Mouse (Mus musculus) embryonic facial prominence, embryonic 10.5 days (tissue): ENCODE measurements around the gene Epas1. TPM values are rescaled to one million over a fixed set of nuclear protein-coding genes. Genes with fewer than 3 reads are reported as not detected.

ENCODE experiments used
- DNase-seq: peaks from one replicate; pipeline ENCODE4 v3.0.0-alpha.2; 2017; ENCODE audit warnings: low spot score
- H3K27ac ChIP-seq: fragments of 300-500 bp; sonication (generic); replicated peaks from 2 replicates; pipeline ENCODE4 v1.5.1; 2016; ENCODE audit warnings: mild to moderate bottlenecking
- H3K27me3 ChIP-seq: fragments of 300-500 bp; sonication (generic); replicated peaks from 2 replicates; pipeline ENCODE4 v1.6.1; 2016; ENCODE audit warnings: low read depth, mild to moderate bottlenecking; ENCODE audit not compliant: poor library complexity, severe bottlenecking
- H3K36me3 ChIP-seq: fragments of 300-500 bp; sonication (generic); replicated peaks from 2 replicates; pipeline ENCODE4 v1.6.1; 2016; ENCODE audit warnings: mild to moderate bottlenecking, moderate library complexity
- H3K4me1 ChIP-seq: fragments of 300-500 bp; sonication (generic); 2 replicates; pipeline ENCODE4 v1.6.1; 2016
- H3K4me3 ChIP-seq: fragments of 300-500 bp; sonication (generic); 2 replicates; pipeline ENCODE4 v1.5.1; 2016; ENCODE audit warnings: mild to moderate bottlenecking, moderate library complexity
- H3K9me3 ChIP-seq: fragments of 300-500 bp; sonication (generic); 2 replicates; pipeline ENCODE4 v1.6.1; 2016; ENCODE audit warnings: mild to moderate bottlenecking
- WGBS: fragments of 180-500 bp; shearing (Covaris S2); methylation state at CpG from one replicate; pipeline ENCODE4 v1.1.7; 2016; 5-methylcytosine and 5-hydroxymethylcytosine counted together
- polyA plus RNA-seq: library from polyadenylated mRNA; unstranded; fragments of >200 nt; fragmentation: Nextera tagmentation; extraction: Ambion mirVana; gene quantifications from 2 replicates; pipeline ENCODE4 v1.2.1, GENCODE M21; 2016

Epas1 gene
- polyA plus RNA-seq, 1 experiment from 2014 or later: 2.8 TPM

DNA sequence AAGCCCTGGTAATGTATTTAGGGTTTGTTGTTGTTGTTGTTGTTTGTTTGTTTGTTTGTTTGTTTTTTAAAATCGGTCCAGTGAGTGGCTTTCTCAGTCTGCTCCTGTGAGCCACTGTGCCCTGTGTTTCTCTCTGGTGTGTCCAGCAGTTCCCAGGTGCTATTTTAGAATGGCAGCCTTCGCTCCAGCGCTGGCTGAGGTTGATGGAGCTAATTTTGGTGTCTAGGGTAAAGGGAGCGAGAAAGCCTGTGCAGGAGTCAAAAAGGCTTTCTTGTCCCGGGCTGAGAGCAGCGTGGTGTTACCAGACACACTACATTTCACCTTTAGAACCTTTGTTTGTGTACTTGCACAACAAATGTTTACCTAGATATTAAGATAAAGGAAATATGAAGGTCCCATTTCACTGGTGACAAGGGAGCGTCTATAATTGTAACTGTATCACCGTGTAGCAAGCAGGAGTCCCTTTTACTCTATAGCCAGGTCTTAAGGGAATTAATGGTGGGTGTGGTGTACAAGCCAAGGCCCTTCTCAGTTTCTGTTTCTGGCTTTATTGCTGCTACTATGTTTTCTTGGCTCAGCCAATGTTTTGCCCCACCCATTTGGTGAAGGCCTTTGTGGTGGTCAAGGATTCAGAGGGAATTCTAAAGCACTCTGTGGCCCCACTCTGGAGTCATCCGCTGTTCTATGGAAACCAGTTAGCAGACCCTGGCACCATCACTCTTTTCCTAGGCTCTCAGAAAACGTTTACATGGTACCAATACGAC lies 9.2 kb downstream of the Epas1 start:
- Histone ChIP-seq H3K4me3 (no peak overlapping the region), H3K27ac (no peak overlapping the region), H3K4me1 (no peaks in the 10 kb centered on the region), H3K27me3 (peaks cover 6% of the 10 kb centered on the region), H3K9me3 (no peaks in the 10 kb centered on the region), H3K36me3 (no peaks in the 10 kb centered on the region)
- WGBS: 82% methylated on average over 11 of the region's 11 CpGs
- no peak for DNase-seq

DNA sequence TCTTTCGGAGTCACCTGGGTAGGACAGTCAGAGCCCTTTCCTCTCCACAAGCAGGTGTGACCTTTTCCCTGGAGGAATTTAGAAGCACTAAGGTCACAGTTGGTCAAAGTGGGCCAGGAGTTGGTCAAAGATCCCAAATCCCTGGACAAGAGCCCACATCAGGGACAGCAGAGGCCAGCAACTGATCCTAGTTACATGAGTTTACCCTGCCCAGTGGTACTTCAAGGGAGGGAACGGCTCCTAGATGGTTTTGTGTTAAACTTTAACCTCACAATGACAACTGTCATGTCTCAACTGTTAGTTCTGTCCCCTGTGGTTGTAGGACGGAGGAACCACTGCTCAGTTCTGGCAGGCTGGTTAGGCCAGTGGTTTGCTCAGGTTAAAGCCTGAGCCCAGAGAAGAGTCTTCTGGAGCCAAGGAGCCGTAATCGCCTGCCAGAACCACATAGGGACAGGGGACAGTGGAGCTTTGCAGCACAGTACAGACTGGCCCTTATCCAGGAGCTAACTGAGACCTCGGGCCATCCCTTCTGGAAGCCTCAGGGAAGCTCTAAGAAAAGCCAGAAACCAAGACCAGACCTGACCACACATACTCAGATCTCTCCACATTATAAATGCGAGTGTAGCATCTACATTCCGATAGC lies 12.4 kb downstream of the Epas1 start:
- DNase-seq: no peak
- H3K27ac ChIP-seq: no peak overlapping the region
- 90% methylated on average over 8 of the region's 8 CpGs for WGBS
- H3K4me1 ChIP-seq: peaks cover 16% of the 10 kb centered on the region
- H3K9me3 ChIP-seq: no peaks in the 10 kb centered on the region
- H3K36me3 ChIP-seq: no peaks in the 10 kb centered on the region
- no peak overlapping the region for H3K4me3 ChIP-seq
- H3K27me3 ChIP-seq: no peaks in the 10 kb centered on the region

DNA sequence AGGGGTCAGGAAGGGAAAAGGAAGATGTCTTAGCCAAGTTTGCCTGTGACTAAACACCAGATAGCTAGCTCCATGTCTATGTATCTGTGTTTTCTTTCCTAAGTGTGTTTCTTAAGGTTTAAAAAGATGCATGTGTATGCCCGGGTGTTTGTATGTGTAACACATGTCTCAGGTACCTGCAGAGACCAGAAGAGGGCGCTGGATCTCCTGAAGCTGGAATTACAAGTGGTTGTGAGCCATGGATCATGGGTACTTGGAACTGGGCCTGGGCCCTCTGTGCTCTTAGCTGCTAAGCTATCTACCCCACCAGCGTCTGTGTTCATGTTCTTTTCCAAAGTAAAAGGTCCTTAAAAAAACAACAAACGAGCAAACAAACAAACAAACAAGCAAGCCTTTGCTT lies 12.9 kb downstream of the Epas1 start:
- no peak for DNase-seq
- Histone ChIP-seq H3K4me1 (peaks cover 16% of the 10 kb centered on the region), H3K4me3 (no peak overlapping the region), H3K9me3 (no peaks in the 10 kb centered on the region), H3K36me3 (no peaks in the 10 kb centered on the region), H3K27ac (no peak overlapping the region), H3K27me3 (no peaks in the 10 kb centered on the region)
- 90% methylated on average over 4 of the region's 4 CpGs for WGBS

DNA sequence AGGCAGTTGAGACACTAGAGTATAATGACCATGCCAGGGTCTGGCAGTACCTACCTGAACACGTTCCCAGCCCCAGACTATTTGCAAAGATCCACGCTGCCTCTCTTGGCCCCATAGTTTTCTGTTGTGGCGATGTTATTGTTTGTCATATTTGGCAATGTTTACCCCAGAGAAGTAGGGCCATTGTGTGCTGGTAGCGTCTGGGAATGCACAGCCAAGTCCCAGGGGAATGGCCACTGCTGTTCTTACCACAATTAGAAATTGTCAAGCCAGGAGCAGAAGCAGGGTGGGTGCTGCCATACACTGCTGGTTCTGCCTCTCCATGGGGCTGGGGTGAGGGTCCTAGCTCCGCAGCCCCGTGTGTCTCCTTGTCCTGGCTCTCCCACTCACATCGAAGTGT lies 15.1 kb downstream of the Epas1 start:
- DNase-seq: no peak
- Histone ChIP-seq H3K27ac (no peak overlapping the region), H3K36me3 (no peaks in the 10 kb centered on the region), H3K4me1 (peaks cover 16% of the 10 kb centered on the region), H3K4me3 (no peak overlapping the region), H3K27me3 (no peaks in the 10 kb centered on the region), H3K9me3 (no peaks in the 10 kb centered on the region)
- WGBS: 81% methylated on average over 7 of the region's 7 CpGs

DNA sequence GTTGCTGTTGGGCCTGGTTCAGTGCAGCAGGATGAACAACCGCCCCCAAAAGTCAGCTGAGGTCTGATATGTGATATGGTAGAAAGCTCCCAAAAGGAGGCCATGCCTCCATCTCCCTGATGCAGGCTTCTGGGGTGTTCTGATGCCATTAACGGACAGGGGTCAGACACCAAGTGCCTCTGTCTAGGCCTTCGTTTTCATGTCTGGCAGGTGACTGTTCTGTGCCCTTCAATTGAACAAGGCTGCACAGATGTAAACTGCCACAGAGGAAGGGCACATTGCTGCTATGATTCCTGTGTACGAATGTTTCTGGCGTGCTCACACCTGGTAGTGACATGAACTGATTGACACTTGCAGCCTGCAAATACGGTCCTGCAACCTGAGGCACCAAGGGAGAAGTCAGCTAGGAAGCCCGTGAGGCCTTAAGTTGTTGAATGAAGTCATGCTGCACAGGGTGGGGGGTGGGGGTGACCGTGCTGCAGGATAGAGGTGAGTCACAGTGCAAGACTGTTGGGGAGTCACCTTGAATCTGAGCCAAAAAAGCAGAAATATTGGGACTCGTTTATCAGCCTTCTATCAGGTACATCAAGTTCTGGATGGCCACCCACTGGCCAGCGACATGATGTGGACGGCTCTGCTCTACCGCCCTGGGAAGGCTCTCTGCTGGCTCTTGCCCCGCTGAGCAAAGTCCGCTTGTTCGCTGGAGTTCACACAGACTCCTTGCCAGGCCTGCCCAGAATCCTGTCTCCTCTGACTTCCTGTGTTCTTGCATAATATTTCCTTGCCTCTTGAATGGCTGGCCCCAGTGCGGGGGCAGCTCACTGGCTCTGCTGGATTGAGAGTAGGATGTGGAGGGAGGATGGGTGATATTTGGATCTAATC lies 16.1 kb downstream of the Epas1 start:
- no peaks in the 10 kb centered on the region for H3K27me3 ChIP-seq
- H3K36me3 ChIP-seq: no peaks in the 10 kb centered on the region
- peaks cover 16% of the 10 kb centered on the region for H3K4me1 ChIP-seq
- WGBS: 77% methylated on average over 16 of the region's 16 CpGs
- H3K4me3 ChIP-seq: no peak overlapping the region
- no peak for DNase-seq
- no peaks in the 10 kb centered on the region for H3K9me3 ChIP-seq
- H3K27ac ChIP-seq: peak overlapping the region; percentile 30; the same call in 1 of the 2 replicates

DNA sequence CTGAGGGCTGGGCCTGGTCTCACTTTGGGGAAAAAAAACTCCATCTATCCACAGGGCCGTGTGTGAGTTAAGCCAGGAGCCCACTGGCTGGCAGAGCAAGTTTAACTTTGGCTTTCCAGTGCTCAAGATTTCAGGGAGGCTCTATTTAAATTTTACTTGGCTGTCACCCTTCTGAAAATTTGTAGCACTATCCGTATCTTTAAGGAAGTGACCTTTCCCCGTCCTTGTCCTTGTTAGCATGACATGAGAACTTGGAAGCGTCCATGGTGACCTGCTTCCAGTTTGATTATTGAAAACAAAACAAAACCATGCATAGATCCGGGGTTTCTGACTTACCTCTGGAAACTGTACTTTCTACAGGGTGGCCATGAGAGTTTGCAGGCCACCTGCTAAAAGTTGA lies 17.3 kb downstream of the Epas1 start:
- peaks cover 16% of the 10 kb centered on the region for H3K4me1 ChIP-seq
- no peaks in the 10 kb centered on the region for H3K36me3 ChIP-seq
- no peaks in the 10 kb centered on the region for H3K9me3 ChIP-seq
- no peak for DNase-seq
- H3K27me3 ChIP-seq: no peaks in the 10 kb centered on the region
- H3K4me3 ChIP-seq: no peak overlapping the region
- no peak overlapping the region for H3K27ac ChIP-seq
- 72% methylated on average over 5 of the region's 5 CpGs for WGBS

DNA sequence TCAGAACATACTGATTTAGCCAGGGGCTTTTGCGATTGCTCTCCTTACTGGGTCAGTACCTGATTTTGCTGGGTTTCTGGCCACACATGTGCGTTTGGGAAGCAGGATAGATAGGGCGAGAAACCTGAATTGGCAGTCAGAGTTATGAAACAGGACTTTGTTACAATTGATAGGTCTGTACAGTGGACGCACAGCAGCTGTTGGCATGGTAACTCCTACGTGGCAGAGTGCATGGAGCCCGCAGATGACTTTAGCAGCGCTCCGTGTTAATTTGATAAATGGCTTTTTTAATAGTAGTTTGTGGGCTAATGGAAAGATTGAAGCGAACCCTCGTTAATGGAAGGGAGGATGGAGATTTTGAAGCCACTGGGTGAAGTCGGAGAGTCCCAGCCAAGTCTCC lies 18.5 kb downstream of the Epas1 start:
- Histone ChIP-seq H3K36me3 (no peaks in the 10 kb centered on the region), H3K9me3 (no peaks in the 10 kb centered on the region), H3K27ac (no peak overlapping the region), H3K4me1 (peaks cover 16% of the 10 kb centered on the region), H3K4me3 (no peak overlapping the region), H3K27me3 (no peaks in the 10 kb centered on the region)
- no peak for DNase-seq
- WGBS: 83% methylated on average over 11 of the region's 11 CpGs

DNA sequence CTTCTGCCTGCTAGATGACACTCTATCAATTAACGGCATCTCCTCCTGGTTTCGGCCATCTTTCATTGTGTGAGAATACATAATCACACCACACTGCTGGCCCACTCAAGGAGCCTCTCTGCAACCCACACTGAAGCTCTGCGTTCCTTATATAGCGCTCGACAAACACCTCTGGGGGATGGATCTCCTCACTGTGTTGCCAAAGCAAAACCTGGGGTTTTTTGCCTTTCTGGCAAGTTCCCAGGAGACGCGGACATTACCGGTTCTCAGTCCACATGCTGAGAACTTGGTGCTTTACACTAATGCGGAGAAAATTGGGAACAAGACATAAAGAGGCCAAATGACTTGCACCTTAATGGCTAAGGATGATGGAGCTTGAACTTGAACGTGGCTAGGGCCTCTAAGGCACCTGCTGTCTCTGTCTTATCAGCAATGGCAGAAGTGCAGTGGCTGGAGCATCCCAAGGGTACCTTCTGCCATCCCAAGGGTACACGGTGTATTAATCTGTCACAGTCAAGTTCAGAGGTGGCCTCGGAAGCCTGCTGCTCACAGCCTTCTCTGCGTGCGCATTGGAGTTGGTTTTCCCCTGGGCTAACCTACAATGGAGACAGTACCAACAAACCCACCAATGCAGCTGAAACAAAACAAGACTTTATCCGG lies 19.6 kb downstream of the Epas1 start:
- WGBS: 91% methylated on average over 15 of the region's 15 CpGs
- peaks cover 16% of the 10 kb centered on the region for H3K4me1 ChIP-seq
- no peak overlapping the region for H3K27ac ChIP-seq
- no peaks in the 10 kb centered on the region for H3K27me3 ChIP-seq
- no peak for DNase-seq
- no peak overlapping the region for H3K4me3 ChIP-seq
- H3K9me3 ChIP-seq: no peaks in the 10 kb centered on the region
- no peaks in the 10 kb centered on the region for H3K36me3 ChIP-seq

DNA sequence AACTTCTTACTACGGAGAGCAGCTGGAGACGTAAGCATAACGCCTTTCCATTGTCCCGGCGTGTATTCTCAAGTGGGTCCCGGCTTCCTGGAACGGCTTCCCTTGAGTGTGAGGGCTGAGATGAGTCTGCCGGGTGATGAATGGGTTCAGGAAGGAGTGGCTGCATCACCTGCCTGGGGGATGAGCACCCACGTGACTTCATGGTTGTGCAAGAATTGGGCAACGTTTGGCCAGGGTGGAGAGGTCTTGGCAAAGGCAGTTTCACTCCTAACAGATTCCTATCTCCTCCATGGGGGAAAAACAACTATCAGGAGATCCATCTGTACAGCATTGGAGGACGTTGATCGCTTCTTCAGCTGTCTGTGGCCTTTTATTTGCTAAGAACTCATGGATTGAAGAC lies 23.0 kb downstream of the Epas1 start:
- 89% methylated on average over 12 of the region's 12 CpGs for WGBS

DNA sequence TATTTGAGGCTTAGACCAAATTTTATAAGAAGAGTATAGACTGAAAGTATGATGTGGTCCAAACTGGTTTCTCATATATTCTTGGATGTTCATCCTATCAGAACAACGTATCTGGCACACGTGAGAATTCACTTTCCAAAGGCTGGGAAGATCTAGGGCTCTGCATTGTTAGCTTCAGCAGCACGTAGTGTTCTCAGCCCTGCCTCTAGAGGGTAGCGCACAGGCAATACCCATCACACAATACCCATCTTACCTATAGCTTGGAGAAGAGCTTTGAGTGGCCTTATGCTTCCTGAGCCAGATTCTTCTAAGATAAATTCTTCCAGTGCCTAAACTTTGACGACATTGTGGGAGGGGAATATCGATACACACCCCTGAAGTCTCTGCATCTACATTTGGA lies 24.6 kb downstream of the Epas1 start:
- H3K27ac ChIP-seq: no peak overlapping the region
- no peak overlapping the region for H3K4me3 ChIP-seq
- DNase-seq: no peak
- 94% methylated on average over 6 of the region's 6 CpGs for WGBS
- no peaks in the 10 kb centered on the region for H3K27me3 ChIP-seq
- no peaks in the 10 kb centered on the region; the same call in 1 of the 2 replicates for H3K4me1 ChIP-seq
- H3K9me3 ChIP-seq: no peaks in the 10 kb centered on the region
- no peaks in the 10 kb centered on the region for H3K36me3 ChIP-seq

More for the DNA sequence above, 23.0 kb downstream of the Epas1 start:
- Histone ChIP-seq H3K9me3 (no peaks in the 10 kb centered on the region), H3K27me3 (no peaks in the 10 kb centered on the region), H3K4me3 (no peak overlapping the region), H3K36me3 (no peaks in the 10 kb centered on the region), H3K4me1 (no peaks in the 10 kb centered on the region), H3K27ac (no peak overlapping the region)
- DNase-seq: no peak

DNA sequence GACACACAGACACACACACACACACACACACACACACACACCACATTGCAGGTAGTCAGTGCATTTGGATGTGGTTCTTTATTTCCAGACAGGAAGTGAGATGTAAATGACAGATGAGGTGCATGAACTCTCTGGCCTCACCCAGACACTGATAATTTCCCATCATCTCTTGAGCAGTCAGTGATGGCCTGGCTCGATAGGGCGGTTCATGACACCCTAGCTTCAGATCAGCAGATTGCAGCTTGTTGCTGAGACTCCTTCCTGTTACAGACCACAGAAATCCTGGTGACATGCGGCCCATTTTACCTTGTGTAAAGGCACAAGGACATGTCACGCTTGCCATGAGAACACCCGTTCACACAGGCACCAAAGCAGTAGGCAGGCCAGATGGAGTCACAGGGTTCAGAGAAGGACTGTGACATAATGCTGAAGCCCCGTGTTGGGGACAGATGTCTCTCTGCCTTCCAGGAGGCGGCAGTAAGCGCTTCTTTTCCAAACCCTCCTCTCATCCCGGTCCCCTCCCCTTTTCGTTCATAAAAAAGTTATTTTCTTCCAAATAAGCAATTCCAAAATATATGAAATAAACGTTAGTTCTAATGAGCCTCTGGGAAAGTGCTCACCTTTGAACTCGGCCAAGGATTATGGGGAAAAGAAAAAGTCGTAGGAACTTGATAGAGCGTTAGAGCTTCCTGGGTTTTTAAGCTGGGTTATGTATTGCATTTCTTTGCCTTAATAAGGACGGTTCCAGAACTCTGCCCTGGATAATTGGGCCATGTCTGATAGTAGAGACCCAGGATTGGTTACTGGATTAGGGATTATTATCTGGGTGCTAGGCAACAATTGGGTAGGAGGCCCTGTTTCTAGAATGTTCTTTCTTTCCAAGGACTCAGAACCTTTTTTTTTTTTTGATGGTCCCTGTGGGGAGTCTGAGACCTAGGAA lies 26.0 kb downstream of the Epas1 start:
- Histone ChIP-seq H3K27ac (no peak overlapping the region), H3K4me3 (no peak overlapping the region), H3K9me3 (no peaks in the 10 kb centered on the region), H3K27me3 (no peaks in the 10 kb centered on the region), H3K36me3 (no peaks in the 10 kb centered on the region), H3K4me1 (peaks cover 10% of the 10 kb centered on the region)
- no peak for DNase-seq
- WGBS: 71% methylated on average over 15 of the region's 15 CpGs
